Mouse (Mus musculus) layer of hippocampus, postnatal 10 days (tissue): ENCODE measurements at regions not wholly inside any gene's neighbourhood (a gene's known extent, or its start where the extent isn't known, plus 50 kb on each side); places are given as distances from the start of the nearest gene placed in this dataset.
"Not testable (repeated sequence)": the region's sequence is repeated elsewhere in the genome, so short reads cannot be mapped to it uniquely, and the experiment has no call there.

ENCODE experiments used
- DNase-seq, 2 experiments: peaks; one replicate each; pipeline ENCODE4 v3.0.0; 2021; ENCODE audit warnings: low spot score in 2 of 2

DNA sequence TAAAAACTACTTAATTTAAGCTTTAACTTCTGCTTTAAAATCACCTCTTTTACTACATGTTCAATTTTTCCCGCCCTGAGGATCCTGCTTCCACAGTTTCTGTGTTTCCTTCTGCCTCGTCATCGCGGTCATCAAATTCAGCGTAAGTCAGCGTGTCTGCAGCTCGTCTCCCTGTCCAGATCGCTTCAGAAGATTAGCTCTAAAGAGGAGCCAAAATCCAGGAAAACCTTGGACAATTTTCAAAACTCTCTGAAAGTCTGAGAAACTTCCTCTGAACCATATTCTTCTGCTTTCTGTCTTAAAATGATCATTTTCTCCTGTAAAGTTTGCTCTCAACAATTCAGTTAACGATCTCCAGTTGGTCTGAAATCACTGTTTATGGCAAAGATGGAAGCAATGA is 196.2 kb upstream of the Speer4f2 start:
- DNase-seq = no peak

DNA sequence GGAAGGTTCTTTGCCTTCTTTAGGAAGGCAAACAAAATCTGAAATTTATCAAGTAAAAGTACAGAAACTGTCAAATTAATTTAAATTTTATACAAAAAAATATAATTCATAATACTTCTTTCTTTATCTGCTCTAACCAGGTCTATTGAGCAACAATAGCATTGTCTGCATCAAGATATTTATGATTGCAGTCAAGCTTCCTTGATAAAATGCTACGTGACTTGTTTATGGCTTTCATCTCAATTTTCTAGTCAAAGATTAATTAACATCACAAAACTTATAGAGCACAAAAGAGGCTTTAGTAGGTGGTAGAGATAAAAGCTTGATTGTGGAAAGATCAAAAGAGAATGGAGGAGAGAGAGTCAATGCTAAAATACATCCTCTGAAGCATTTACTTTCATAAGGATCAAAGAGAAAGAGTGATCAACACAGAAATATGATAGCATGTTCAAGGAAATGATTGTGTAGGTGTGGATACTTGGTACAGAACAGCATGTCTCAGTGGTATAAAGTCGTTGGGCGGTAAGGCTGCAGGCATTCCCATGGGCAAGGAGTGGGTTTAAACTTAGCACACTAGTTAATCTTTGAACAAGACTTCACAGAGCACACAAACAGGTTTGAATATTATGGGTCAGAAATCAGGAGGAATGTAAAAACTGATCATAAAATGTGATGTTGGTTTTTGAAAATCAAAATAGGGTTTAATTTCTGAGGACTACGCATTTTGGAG is 164.3 kb upstream of the Speer4f2 start:
- DNase-seq = no peak

DNA sequence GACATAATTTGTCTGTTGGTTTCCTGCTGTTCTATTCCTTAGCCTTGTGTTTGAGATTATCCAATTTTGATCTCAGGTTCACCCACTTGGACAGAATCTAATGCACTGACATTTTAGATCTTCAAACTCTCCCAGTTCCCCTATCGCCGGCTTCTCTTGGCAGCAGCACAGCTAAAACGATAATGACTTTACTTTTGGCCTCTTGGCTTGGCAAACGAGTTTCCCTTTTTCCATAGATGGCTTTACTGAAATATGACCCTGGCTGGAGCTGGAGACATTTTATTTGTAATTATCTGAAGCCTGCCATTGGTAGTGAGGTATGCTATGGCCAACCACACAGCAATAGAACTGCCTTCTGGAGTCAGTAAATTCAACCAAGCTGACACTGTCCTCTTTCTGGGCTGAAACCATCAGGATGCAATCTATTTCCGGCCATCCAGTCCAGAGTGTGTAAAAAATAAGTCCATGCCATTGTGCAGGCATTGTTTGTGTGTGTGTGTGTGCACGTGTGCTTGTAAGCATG is 162.2 kb upstream of the Speer4f2 start:
- no peak for DNase-seq

DNA sequence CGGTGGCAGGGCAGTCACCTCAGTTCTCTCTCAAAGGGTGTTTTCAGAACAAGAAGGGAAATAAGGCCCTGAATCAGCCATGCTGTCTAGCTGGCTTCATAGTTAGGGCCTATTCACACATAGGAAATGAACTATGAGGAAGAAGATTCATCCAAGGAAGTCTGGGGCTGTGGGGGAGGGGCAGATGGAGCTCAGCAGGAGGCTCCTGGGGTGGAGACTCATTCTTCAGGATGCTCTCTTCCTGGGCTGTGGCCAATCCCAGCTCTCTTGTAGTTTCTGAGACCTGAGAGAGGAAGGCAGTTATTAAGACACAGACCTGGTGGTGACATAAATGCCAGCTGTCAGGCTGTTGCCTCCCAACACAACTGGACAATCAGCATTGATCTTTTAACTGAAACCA is 149.4 kb upstream of the Speer4f2 start:
- not testable (repeated sequence) for DNase-seq

DNA sequence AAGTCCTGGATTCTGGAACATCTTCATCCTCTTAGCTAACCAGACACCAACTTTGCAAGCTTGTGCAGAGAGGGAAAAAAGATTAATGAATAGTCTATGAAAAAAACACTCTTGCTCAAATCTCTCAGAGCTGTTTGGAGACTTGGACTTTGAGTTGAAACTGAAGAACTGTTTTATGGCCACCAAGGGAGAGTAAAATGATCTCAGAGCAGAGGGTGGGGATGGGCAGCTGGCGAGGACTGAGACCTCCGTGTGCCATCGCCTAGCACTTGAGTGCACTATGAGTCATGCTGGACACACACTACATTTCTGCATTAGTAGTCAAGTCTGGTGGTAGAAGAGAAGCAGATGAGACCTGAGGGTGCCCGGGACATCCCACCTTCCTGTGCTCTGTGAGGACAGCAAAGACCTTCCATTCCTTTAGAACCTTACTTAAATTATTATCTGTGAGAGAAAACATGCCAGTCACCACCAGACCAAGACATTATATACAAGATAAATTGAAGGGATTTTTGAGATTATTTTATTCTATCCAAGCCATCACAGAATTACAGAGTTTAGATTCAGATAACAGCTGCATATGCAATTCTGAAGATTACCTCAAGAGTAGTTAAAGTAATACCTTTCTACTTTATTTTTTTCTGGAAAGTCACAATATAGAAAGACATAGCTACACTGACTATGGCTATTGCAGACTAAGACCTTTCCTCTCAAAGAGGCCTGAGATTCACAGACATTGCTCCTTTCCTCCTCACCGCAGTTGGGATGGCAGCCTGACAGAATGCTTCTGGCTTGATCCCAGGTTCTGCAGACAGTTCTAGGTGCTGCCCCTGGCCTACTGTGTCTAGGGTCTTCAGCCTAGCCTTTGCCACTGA is 125.0 kb upstream of the Speer4f2 start:
- no peak for DNase-seq

DNA sequence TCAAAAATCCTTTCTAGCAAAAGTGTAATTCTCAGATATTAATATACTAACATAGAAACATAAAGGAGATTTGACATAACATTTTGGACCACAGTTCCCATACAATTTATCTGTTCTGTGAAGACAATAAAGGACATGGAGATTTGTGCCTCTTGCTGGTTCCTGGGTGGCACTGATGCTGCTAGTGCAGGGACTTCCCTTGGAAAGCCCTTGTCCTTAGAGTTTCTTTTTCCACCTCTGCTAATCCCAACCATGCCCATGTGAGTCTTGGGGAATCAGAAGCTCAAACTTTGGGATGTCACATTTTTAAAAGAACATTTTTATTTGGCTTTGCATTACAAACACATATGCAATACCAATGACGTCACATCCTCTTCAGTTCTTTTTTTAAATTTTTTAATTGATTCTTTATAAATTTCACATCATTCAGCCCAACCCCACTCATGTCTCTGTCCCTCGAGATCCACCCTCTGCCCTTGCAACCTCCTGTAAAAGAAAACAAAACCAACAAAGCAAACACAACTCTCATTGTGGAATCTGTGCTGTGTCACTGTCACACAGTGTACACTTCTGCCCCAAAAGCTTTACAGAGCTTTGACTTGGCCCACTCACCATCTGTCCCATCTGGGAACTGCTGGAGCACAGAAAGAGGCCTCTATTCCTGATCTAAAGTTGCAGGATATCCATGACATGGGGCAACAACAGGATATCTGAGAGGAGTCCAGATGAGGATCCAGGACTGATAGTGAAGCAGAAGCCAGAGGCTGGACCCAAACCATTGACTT is 112.2 kb upstream of the Speer4f2 start:
- DNase-seq = no peak

DNA sequence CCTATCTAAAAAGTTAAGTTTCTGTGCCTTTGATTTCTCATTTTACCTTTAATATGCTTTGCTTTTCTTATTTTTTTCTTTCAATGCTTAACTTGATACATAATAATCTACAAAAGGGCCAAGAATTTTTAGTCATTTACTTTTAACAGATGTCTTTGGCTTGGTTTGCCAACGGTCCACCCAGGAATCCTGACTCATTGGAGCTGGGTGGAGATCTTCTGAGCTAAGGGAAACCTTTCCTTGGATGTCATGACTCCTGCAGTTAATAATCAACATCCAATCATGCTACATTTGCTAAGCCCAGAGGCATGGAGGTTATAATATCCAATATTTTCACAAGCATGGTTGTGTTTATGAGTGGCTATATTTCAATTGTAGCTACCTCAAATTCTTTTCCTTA is 110.9 kb upstream of the Speer4f2 start:
- DNase-seq = no peak

DNA sequence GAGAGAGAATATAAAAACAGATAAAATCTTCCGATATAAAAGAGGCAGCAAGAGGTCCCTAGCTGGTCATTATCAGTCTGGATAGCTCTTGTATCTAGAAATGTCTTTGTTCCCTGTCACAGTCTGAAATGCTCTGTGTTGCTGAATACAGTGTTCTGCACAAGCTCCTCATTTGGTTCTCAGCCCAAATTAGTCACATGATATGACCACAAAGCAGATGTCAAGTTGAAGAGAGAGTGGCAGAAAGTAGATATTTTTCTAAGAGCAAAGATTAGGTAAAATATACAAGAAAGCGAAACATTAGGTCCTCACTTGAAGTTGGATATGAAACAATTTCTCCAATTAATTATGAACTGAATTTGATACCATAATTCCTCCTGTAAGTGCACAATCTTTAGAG is 101.8 kb upstream of the Speer4f2 start:
- DNase-seq = no peak

DNA sequence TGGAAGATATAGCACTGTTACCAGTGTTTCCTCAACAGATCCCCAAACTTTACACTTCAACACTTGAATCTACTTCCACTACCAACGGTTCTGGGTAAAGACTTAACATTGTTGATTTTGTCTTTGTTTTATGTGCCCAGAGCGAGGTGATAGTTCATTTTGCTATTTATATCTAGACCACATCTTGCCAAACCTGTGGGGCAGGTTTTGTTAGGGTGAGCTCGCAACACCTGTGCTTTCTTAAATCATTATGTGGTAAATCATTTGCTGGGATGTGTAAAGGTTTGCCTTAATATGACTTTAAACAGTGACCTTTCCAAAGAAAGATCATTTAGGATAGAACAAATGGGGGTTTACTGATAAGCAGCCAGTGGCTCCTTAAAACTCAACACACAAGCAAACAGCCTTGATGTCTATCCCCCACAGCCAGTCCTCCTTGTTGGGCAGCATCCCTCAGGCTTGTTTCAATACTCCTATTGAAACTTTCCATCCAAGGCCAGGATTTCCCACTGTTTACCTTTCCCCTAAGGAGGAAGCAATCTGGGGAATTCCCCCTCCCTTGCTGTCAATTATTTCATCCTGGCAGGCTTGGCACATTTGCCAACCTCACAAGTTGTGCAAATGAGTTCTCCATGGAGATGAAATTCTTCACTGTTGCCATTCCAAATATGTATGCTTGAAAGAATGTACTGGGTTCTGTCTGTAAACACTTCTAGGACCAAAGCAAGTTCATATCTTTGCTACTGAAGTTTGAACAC is 101.1 kb upstream of the Speer4f2 start:
- DNase-seq = no peak

DNA sequence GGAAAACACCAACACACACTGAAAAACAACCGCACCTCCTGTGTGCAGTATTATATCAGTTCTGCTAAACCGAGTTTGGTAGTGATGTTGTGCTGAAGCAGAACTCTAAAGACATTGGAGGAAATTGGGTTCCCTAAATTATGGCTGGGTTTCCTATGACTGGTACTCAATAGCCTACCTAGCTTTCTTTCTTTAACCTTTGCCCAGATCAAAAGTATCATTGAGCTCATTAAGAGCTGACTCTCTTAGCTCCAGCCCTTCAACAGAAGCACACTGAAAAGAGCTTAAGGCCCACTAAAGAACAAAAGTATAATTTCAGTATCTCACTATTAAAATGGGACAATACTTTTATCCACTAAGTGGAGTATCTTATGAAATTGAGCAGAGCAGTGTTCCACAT is 97.6 kb upstream of the Speer4f2 start:
- DNase-seq = no peak

DNA sequence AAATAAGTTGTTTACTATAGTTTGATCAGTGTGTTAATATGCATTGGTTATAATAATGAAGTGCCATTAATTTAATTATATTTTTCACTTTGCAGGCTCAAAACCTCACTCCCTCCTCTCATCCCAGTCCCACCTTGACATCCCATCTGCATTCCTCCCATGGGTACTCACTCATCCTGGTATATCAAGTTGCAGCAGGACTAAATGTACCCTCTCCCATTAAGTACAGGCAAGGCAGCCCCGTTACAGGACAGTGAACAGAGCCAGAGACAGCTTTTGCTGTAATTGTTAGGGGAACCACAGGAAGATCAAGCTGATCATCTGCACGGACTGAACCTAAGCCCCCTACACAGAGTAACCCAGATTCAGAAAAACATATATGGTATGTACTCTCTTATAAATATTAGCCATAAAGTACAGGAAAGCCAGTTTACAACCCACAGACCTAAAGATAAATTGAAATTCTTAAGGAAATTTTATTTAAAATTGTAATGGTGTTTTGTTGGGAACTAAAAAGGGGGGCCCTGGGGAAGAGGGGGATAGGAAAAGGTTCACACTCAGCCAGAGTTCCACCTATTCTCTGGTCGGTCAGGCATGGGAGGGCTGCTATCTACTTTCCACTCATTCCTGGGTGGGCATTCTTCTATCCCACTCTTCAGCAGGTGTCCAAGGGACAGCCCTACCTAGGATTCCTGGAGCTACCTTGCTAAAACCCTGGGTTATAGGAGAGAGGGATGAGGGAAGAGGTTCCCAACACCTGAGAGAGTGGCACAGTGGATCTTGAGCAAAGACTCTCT is 96.0 kb upstream of the Speer4f2 start:
- no peak for DNase-seq

DNA sequence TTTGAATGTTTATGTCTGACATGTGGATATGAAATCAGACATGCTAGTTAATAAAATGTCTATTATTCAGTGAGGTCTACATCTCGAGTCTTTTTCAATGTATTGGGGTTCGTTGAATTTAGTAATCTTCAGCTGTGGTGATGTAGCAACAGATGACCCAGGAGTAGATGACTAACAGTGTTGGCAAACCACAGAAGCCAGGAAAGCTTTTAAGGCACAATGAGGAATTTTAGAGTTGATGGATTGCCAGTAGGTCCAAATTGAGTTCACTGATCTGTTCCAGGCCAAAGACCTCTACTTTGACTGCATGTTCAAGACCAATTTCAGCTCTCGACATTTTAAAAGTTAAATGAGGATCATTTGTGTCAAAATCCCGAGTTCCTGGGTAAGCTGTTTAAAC is 92.8 kb upstream of the Speer4f2 start:
- no peak for DNase-seq

DNA sequence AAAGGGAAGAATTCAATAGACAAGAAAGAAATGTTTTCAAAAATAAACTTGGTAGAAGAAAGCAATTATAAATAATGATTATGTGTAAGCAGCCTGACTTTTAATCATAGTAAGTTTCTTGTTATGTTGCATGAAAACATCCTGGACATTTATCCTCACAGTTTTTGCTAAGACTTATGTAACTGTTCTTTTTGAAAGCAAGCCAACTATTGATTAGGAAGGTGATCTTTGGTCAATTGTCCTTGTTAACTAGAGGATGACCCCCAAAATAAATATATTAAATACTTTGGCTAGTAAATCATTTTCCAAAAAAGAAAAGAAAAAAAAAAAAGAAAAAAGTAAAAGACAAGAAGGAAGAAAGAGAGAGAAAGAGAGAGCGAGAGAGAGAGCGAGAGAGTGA is 92.0 kb upstream of the Speer4f2 start:
- DNase-seq = no peak

DNA sequence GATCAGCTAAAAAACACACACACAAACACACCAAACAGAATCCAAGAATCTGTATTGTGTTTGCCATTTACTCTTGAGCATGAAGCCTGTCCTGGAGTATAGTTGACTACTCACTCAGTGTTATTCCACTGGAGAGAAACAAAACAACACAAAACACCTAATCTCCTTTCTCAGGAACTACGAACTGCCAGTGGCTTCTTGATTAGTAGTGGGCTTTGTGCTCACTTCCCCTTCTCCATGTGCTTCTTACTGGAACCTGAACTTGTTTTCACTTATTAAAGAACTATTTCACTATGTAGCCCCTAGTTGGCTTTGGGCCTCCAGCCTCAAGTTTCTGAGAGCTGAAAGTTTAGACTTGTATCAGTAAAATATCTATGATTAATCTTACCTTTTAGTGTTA is 84.0 kb upstream of the Speer4f2 start:
- DNase-seq = no peak

DNA sequence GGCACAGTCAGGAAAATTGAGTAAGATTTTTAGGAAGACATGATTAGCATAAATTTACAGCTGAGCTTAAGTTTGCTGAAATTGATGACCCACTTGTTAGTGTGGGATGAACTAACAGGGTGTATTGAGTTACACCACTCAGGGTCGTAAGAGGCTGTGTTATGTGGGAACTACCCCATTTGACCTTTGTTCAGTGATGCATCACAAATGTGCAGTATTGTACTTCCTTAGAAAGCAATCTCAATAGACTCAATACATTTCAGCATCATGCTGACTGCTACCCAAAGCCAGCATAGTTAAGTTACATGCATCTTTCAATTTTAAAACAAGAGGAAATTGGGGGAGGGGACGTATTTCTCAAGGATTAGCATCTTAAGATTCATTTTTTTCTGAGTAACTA is 80.4 kb upstream of the Speer4f2 start:
- no peak for DNase-seq

DNA sequence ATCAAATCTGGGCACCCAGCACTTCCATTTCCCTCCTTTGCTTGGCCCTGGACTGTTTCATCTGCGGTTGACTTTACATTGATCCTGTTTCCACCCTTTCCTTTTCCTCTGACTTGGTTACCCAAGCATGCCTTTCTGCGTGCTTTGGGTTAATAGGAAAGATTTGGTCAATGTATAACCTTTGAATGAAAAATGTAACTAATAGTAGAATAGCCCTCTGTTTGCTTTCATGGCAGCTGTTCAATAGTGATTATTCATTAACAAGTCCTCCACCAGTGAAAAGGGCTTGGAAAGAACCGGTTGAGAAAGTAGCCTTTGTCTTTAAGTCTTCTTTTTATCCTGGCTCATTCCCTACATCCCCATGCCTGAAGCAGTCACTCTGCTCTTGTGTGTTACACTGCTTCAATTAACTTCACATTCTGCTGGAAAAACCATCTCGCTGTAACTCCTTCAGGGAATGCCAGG is 76.4 kb upstream of the Speer4f2 start:
- no peak for DNase-seq

DNA sequence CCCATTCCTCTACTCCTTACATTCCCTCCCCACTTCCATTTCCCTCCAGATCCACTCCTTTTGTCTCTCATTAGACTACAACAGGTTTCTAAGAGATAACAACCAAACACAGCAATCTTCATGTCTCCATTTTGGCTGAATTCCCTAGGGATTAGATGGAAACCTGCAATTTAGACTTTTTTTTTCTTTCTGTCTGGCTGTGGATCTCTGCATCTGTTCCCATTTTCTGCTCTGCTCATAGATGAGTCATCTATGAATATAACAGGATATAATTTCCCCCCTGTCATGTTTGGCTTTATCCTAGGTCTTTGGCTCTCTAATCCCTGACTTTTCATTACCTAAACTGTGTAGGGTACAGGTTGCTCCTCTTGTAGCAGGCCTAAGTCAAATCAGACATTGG is 73.1 kb upstream of the Speer4f2 start:
- DNase-seq = no peak

DNA sequence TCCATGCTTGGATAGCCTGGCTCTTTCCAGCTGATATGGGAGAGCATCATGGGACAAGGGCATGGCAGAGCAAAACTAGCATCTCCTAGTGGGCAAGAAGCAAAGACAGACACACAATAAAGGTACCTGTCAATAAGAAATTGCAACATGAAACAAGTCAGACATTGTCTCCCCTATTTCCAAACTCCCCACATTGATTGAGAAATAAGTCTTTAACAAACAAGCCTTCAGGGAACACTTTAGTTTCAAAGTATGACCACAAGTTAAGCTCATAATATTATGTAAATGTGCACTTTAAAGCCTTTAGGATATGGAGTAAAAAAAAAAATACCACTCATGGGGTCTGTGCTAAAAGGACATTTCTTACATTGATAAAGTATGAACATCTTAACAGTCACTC is 51.5 kb upstream of the Speer4f2 start:
- no peak for DNase-seq
